In the genomic region with DNA sequence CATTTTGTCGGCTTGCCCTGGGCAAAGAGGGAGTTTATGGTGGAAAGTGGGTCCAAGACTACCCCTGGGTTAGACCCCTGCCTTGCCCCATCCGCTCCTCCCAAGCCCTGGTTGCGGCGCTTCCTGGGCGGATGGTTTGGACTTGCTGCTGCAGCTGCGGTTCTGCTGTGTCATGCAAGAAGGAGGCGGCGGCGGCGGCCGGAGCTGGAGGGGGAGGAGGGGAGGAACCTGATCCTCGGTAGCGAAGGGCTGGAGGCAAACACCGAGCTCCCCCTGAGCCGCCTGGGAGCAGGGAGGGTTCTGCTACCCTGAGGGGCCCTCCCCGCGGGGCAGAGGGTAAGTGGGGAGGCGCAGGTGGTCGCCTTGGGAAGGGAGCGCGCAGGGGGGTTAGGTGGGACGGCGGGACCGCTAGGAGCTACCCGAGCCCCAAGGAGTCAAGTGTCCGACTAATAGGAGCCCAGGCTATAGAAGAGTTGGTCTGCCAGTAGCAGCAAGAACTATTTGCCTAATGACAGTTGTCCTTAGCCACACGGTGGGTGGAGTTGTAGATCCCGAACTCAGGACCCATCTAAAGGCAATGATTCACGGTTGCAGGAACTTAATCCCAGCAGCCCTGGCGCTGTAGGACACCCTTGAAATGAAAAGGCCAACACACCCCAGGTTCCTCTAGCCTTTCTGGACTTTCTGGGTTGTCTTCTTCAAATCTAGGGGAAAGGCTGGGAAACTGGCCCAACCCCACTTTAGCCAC, we compare ENCODE assay signal across 1 mouse cellular context.
TF ChIP-seq lines count a peak whose summit lies in the region.

No protein-coding gene starts in this region.

TF ChIP-seq in CH12.LX, 34 proteins besides CTCF, POLR2A, EP300 and RAD21 (continued from another document):
- 0 out of 2 replicates have a peak, but pooled peaks have one; percentile 15 for TF ChIP-seq NELFE (IDR thresholded peaks at IDR 0.05; ENCODE audit: low read depth, low read length)
- no peak for TF ChIP-seq CHD1 (IDR thresholded peaks at IDR 0.05; ENCODE audit: low read depth, low read length)
- TF ChIP-seq SIN3A (IDR thresholded peaks at IDR 0.05; ENCODE audit: low read length) = peak; percentile 85
- TF ChIP-seq RCOR1 (conservative IDR thresholded peaks at IDR 0.05; ENCODE audit: low read depth, low read length) = peak; percentile 26; the same call in 1 of the 2 replicates
- no peak for TF ChIP-seq ZC3H11A (IDR thresholded peaks at IDR 0.05; ENCODE audit: low read depth, low read length)
- 0 out of 2 replicates have a peak, but pooled peaks have one; percentile 69 for TF ChIP-seq TBP (conservative IDR thresholded peaks at IDR 0.05; ENCODE audit: low read depth, low read length)
- no peak for TF ChIP-seq MAX (IDR thresholded peaks at IDR 0.05; ENCODE audit: low read length)
- no peak for TF ChIP-seq POLR2AphosphoS2 (IDR thresholded peaks at IDR 0.05; ENCODE audit: low read depth, low read length)
- no peak; the same call in 1 of the 2 replicates for TF ChIP-seq IRF4 (IDR thresholded peaks at IDR 0.05; ENCODE audit: low read depth, low read length)
- no peak for TF ChIP-seq JUND (conservative IDR thresholded peaks at IDR 0.05; ENCODE audit: low read depth, low read length)
- no peak for TF ChIP-seq MYC (IDR thresholded peaks at IDR 0.05; ENCODE audit: low read depth, low read length)
- TF ChIP-seq GABPA (IDR thresholded peaks at IDR 0.05; ENCODE audit: insufficient replicate concordance, low read depth, low read length) = no peak
